Mouse (Mus musculus) midbrain, embryonic 14.5 days (tissue): ENCODE measurements at regions not wholly inside any gene's neighbourhood (a gene's known extent, or its start where the extent isn't known, plus 50 kb on each side); places are given as distances from the start of the nearest gene placed in this dataset.

ENCODE experiments used
- ATAC-seq: fragments of 200-750 bp; cut with Nextera tagmentation; 2 replicates; pipeline ENCODE4 v1.8.0; 2017; ENCODE audit warnings: moderate number of reproducible peaks, moderate library complexity; ENCODE audit not compliant: low FRiP score, low TSS enrichment
- DNase-seq: peaks from one replicate; pipeline ENCODE4 v3.0.0-alpha.2; 2015
- H3K27ac ChIP-seq: fragments of 300-500 bp; sonication (generic); replicated peaks from 2 replicates; pipeline ENCODE4 v1.5.1; 2014; ENCODE audit warnings: mild to moderate bottlenecking, low read depth, low read length, moderate library complexity
- H3K27me3 ChIP-seq: fragments of 300-500 bp; sonication (generic); 2 replicates; pipeline ENCODE4 v1.6.1; 2014; ENCODE audit warnings: low read length, control low read depth, mixed read lengths; ENCODE audit not compliant: control insufficient read depth, insufficient read depth
- H3K36me3 ChIP-seq: fragments of 300-500 bp; sonication (generic); 2 replicates; pipeline ENCODE4 v1.6.1; 2014; ENCODE audit warnings: low read length, control low read depth; ENCODE audit not compliant: control insufficient read depth, insufficient read depth
- H3K4me1 ChIP-seq: fragments of 300-500 bp; sonication (generic); 2 replicates; pipeline ENCODE4 v1.6.1; 2014; ENCODE audit warnings: mild to moderate bottlenecking, antibody characterized with exemption, low read length, control low read depth; ENCODE audit not compliant: control insufficient read depth, insufficient read depth
- H3K4me2 ChIP-seq: fragments of 300-500 bp; sonication (generic); 2 replicates; pipeline ENCODE4 v1.6.1; 2014; ENCODE audit warnings: mild to moderate bottlenecking, low read length, moderate library complexity
- H3K4me3 ChIP-seq: fragments of 300-500 bp; sonication (generic); replicated peaks from 2 replicates; pipeline ENCODE4 v1.5.1; 2014; ENCODE audit warnings: low read depth, low read length
- H3K9ac ChIP-seq: fragments of 300-500 bp; sonication (generic); replicated peaks from 2 replicates; pipeline ENCODE4 v1.6.1; 2014; ENCODE audit warnings: mild to moderate bottlenecking, low read length, moderate library complexity
- H3K9me3 ChIP-seq: fragments of 300-500 bp; sonication (generic); 2 replicates; pipeline ENCODE4 v1.6.1; 2016; ENCODE audit warnings: low read length, control low read depth, mixed read lengths; ENCODE audit not compliant: control insufficient read depth
- WGBS: fragments of 180-500 bp; shearing (Covaris S2); extraction: QIAGEN DNeasy Blood & Tissue Kit; methylation state at CpG from one replicate; pipeline ENCODE4 v1.1.7; 2014; 5-methylcytosine and 5-hydroxymethylcytosine counted together

DNA sequence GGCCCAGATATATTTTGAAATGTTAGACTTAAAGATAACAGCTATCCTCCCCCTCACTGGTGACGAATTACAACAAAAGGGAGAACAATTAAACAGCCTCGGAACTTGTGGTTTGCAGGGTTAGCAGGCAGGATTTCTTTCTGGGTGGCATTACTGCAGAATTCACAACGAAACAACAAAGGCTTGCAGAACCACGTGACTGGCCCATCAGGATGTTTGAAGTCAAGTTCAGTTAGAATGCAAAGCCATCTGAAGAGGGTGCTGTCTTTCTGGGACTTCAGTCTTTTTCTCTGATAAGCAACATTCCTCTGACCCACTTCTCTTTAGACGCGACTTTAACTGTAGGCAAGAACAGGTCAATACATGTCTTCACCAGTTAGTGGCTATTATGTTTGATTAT, 436.9 kb upstream of the Sox9 start:
- no peaks in the 10 kb centered on the region for H3K4me1 ChIP-seq
- H3K4me2 ChIP-seq = no peak overlapping the region
- no peak for DNase-seq
- H3K9me3 ChIP-seq = no peaks in the 10 kb centered on the region
- no peak overlapping the region for H3K9ac ChIP-seq
- H3K27ac ChIP-seq = no peak overlapping the region
- H3K4me3 ChIP-seq = no peak overlapping the region
- H3K27me3 ChIP-seq = no peaks in the 10 kb centered on the region
- H3K36me3 ChIP-seq = no peaks in the 10 kb centered on the region
- no peak for ATAC-seq
- 67% methylated on average over 6 of the region's 6 CpGs for WGBS

DNA sequence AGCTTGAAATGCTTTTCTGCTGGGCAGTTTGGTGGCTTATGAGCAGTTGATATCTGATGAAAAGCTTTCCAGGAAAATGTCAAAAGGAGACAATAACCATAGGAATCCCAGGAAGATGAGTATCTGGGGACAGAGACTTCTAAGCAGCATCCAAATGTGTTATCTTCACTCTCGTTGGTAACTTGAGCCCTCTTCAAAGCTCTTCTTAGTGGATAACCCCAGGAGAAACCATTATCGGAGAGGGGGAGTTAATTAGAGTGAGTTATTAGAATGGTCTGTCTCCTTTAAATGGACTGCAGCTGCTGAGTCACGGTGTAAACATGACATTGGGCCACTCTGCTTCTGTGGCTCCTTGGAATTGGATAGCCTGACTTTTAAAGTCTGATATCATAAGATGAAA, 436.4 kb upstream of the Sox9 start:
- Histone ChIP-seq H3K27me3 (no peaks in the 10 kb centered on the region), H3K36me3 (no peaks in the 10 kb centered on the region), H3K9ac (no peak overlapping the region), H3K9me3 (no peaks in the 10 kb centered on the region), H3K4me3 (no peak overlapping the region), H3K4me1 (no peaks in the 10 kb centered on the region), H3K27ac (no peak overlapping the region), H3K4me2 (no peak overlapping the region)
- WGBS = 46% methylated on average over 3 of the region's 3 CpGs
- DNase-seq (peak; percentile 16), ATAC-seq (no peak)

DNA sequence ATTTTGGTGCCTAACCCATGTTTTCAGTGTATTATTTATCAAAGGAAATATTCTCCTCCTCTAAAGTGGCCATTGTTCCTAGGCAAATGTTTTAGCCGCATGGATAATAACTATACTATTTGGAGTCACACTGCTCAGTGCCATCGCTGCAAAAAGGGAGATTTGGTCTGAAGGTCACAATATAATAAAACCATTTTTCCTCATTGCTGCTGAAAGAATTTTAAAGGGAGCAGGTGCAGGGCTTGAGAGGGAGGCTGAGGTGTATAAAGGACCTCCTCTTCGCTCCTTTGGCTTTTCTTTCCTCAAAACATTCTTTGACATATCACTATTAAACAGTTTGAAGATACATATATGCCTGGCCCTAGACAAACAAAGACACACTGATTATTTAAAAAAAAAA, 435.9 kb upstream of the Sox9 start:
- H3K27me3 ChIP-seq = no peaks in the 10 kb centered on the region
- H3K9ac ChIP-seq = no peak overlapping the region
- H3K4me2 ChIP-seq = no peak overlapping the region
- H3K4me3 ChIP-seq = no peak overlapping the region
- no peaks in the 10 kb centered on the region for H3K9me3 ChIP-seq
- 92% methylated on average over 3 of the region's 3 CpGs for WGBS
- no peaks in the 10 kb centered on the region for H3K36me3 ChIP-seq
- DNase-seq (no peak), ATAC-seq (no peak)
- no peak overlapping the region for H3K27ac ChIP-seq
- H3K4me1 ChIP-seq = no peaks in the 10 kb centered on the region

DNA sequence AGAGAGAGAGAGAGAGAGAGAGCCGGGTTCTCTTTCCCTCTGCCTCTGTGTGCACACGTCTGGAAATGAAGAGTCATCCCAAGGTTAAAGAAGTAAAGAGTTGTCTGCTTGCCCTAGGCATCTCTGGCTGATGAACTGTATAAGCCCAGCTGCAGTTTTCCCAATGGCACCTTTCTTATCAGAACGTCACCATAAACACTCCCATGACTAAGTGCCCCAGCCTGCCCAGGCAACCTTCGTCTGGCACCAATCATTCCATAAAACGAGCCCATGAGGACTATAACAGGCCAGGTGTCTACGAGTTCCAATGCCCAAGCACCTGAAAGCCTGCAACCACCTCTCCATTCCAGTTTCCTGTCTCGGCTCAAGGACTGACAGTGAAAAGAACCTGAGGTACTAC, 435.5 kb upstream of the Sox9 start:
- Histone ChIP-seq H3K9ac (no peak overlapping the region), H3K27ac (no peak overlapping the region), H3K36me3 (no peaks in the 10 kb centered on the region), H3K4me3 (no peak overlapping the region), H3K9me3 (no peaks in the 10 kb centered on the region), H3K4me1 (no peaks in the 10 kb centered on the region), H3K4me2 (no peak overlapping the region), H3K27me3 (no peaks in the 10 kb centered on the region)
- no peak for DNase-seq
- ATAC-seq = no peak
- 84% methylated on average over 7 of the region's 7 CpGs for WGBS

DNA sequence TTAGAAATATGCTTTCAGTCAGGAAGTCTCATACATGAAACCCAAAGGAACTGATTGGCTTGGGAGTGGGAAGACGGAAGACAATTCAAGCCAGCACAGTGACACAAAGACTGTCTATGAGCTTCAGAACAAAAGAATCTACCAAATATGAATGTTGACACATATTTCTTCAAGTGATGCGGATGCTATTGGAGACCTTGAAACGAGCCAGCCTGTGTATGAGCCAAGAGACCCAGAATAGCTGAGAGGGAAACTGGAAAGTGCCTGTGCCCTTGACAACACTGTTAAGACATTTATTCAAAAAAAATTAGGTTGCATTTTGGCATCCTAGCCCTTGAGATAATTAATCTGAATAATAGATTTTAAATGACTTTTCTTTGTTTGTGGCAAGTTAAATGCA, 426.7 kb upstream of the Sox9 start:
- Histone ChIP-seq H3K27ac (no peak overlapping the region), H3K9me3 (no peaks in the 10 kb centered on the region), H3K36me3 (no peaks in the 10 kb centered on the region), H3K4me1 (no peaks in the 10 kb centered on the region), H3K9ac (no peak overlapping the region), H3K4me3 (no peak overlapping the region), H3K27me3 (no peaks in the 10 kb centered on the region), H3K4me2 (no peak overlapping the region)
- ATAC-seq = no peak
- WGBS = 90% methylated on average over 3 of the region's 3 CpGs
- DNase-seq = no peak

DNA sequence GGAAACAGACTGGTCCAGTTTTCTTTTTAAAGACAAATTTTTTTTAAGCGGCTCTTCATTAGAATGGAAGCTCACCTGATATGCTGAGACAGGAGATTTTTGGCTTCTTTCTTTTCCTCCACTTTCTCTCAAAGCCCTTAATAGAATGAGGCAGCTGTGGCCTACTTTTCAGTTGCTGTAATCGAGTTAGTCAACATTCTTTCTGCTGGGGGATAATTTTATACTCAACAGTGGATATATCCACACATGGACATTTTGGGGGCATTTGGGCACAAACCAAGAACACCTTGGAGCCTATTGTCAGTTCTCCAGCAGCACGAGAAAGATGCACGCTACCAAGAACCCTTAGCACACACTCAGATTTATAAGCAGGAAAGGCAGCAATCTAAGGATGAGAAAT, 415.3 kb upstream of the Sox9 start:
- no peak overlapping the region for H3K27ac ChIP-seq
- H3K4me2 ChIP-seq = no peak overlapping the region
- H3K4me1 ChIP-seq = no peaks in the 10 kb centered on the region
- H3K4me3 ChIP-seq = no peak overlapping the region
- DNase-seq (no peak), ATAC-seq (no peak)
- H3K27me3 ChIP-seq = no peaks in the 10 kb centered on the region
- H3K36me3 ChIP-seq = no peaks in the 10 kb centered on the region
- H3K9ac ChIP-seq = no peak overlapping the region
- no peaks in the 10 kb centered on the region for H3K9me3 ChIP-seq
- 90% methylated on average over 4 of the region's 4 CpGs for WGBS

DNA sequence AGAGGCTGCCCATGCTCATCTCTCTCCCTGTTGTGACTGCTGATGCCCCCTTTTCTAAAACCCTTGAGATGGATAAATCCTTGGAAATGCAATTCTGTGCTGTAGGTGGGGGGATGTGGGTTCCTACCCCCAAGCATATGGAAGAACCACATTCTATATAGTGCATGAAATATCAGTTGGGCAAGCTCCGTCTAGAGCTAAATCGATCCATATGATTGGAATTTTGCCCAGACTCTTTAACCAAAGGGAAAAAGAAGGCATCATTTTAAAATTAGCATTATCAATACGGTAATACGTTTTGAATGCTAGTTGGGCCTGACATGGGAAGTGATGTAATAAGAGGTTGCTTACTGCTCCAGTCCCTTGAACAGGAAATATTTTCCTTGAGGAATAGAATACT, 411.1 kb upstream of the Sox9 start:
- Histone ChIP-seq H3K9ac (no peak overlapping the region), H3K4me1 (no peaks in the 10 kb centered on the region), H3K27ac (no peak overlapping the region), H3K9me3 (no peaks in the 10 kb centered on the region), H3K27me3 (no peaks in the 10 kb centered on the region), H3K36me3 (no peaks in the 10 kb centered on the region), H3K4me3 (no peak overlapping the region), H3K4me2 (no peak overlapping the region)
- DNase-seq (no peak), ATAC-seq (no peak)
- 89% methylated on average over 4 of the region's 4 CpGs for whole genome bisulfite sequencing

DNA sequence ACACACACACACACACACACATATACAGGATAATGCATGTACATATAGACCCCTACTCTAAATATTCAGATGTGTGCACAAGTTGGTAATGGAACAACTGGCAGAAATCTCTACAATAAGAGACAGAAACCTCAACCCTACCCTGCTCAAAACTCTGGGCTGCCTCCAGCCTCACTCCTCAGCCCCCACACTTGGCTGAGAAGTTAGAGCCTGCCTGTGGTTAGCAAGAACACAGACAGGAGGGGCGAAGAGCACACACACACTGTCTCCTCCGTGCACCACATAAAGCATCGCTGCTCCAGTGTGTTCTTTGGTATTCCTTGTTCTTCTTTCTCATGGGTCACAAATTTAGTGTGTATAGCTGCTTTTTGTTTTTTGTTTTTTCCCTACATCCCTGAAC, 382.0 kb upstream of the Sox9 start:
- Histone ChIP-seq H3K27me3 (no peaks in the 10 kb centered on the region), H3K27ac (no peak overlapping the region), H3K4me2 (no peak overlapping the region), H3K36me3 (no peaks in the 10 kb centered on the region), H3K4me1 (no peaks in the 10 kb centered on the region), H3K9me3 (no peaks in the 10 kb centered on the region), H3K9ac (no peak overlapping the region), H3K4me3 (no peak overlapping the region)
- no peak for ATAC-seq
- no peak for DNase-seq
- WGBS = 91% methylated on average over 3 of the region's 3 CpGs

DNA sequence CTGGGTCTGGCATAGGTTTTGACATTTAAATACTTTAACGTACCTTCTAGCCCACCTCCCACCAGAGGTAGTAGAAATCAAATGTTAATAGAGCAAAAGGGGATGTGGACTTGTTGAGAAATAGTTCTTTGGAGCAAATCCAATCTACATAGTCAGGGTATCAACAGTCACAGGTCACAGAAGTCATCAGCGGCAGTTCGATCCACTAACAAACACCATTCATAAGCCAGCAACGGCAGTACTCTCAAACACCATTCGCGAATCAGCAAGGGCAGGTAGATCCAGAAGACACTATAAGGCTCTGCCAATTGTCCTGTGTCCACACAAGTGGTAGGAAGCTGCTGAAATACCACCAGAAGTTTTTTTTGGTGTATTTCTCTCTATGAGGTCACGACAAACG, 374.3 kb upstream of the Sox9 start:
- Histone ChIP-seq H3K9me3 (no peaks in the 10 kb centered on the region), H3K4me1 (peaks cover 6% of the 10 kb centered on the region; the same call in 1 of the 2 replicates), H3K36me3 (no peaks in the 10 kb centered on the region), H3K27ac (no peak overlapping the region), H3K9ac (no peak overlapping the region), H3K4me3 (no peak overlapping the region), H3K4me2 (no peak overlapping the region), H3K27me3 (no peaks in the 10 kb centered on the region)
- DNase-seq = no peak
- no peak for ATAC-seq
- 95% methylated on average over 8 of the region's 8 CpGs for WGBS
